Mouse (Mus musculus) neural tube, embryonic 12.5 days (tissue): ENCODE data around the gene Pcsk6. TPM values are rescaled to one million over a fixed set of nuclear protein-coding genes. Genes with fewer than 3 reads are reported as not detected.
"Not testable (repeated sequence)": the region's sequence is repeated elsewhere in the genome, so short reads cannot be mapped to it uniquely, and the experiment has no call there.

Experiments used
- ATAC-seq: fragments of 200-750 bp; cut with Nextera tagmentation; 2 replicates; pipeline ENCODE4 v1.8.0; 2017; ENCODE audit warnings: low read depth, mild to moderate bottlenecking, moderate TSS enrichment, moderate library complexity; ENCODE audit not compliant: low FRiP score
- H3K27ac ChIP-seq: fragments of 300-500 bp; sonication (generic); 2 replicates; pipeline ENCODE4 v1.5.1; 2016
- H3K27me3 ChIP-seq: fragments of 300-500 bp; sonication (generic); replicated peaks from 2 replicates; pipeline ENCODE4 v1.6.1; 2016; ENCODE audit warnings: mild to moderate bottlenecking
- H3K36me3 ChIP-seq: fragments of 300-500 bp; sonication (generic); 2 replicates; pipeline ENCODE4 v1.6.1; 2016; ENCODE audit warnings: mild to moderate bottlenecking
- H3K4me1 ChIP-seq: fragments of 300-500 bp; sonication (generic); 2 replicates; pipeline ENCODE4 v1.6.1; 2016
- H3K4me2 ChIP-seq: fragments of 300-500 bp; sonication (generic); replicated peaks from 2 replicates; pipeline ENCODE4 v1.6.1; 2016; ENCODE audit warnings: mild to moderate bottlenecking
- H3K4me3 ChIP-seq: fragments of 300-500 bp; sonication (generic); 2 replicates; pipeline ENCODE4 v1.5.1; 2016
- H3K9ac ChIP-seq: fragments of 300-500 bp; sonication (generic); 2 replicates; pipeline ENCODE4 v1.6.1; 2016; ENCODE audit warnings: mild to moderate bottlenecking
- H3K9me3 ChIP-seq: fragments of 300-500 bp; sonication (generic); 2 replicates; pipeline ENCODE4 v1.6.1; 2016; ENCODE audit warnings: mild to moderate bottlenecking
- WGBS: fragments of 180-500 bp; shearing (Covaris S2); methylation state at CpG from one replicate; pipeline ENCODE4 v1.1.7; 2016; 5-methylcytosine and 5-hydroxymethylcytosine counted together
- polyA plus RNA-seq: library from polyadenylated mRNA; unstranded; fragments of >200 nt; fragmentation: Nextera tagmentation; extraction: Ambion mirVana; gene quantifications from 2 replicates; pipeline ENCODE4 v1.2.1, GENCODE M21; 2016

The Pcsk6 gene
- polyA plus RNA-seq, 1 experiment from 2014 or later: 1.5 TPM

DNA sequence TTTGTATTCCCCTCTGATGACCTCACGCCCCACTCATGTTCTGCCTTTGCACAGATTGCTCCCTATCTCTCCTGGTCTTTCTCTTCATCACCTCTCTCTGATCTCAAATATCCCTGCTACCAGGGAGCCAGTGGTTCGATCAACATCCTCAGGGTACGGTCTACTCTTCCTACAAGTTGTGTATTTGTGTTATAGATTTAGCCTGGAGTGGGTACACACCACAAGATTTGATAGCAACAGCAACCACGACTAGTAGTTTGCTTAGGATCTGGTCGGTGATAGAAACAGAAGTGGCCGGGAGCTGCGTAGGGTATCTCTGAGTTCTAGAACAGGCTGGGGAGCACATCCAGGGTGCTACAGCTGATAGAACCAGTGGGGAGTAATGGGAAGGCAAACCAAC lies 54.3 kb downstream of the Pcsk6 start:
- ATAC-seq: no peak
- no peaks in the 10 kb centered on the region; the same call in 1 of the 2 replicates for H3K4me1 ChIP-seq
- no peak overlapping the region for H3K4me2 ChIP-seq
- no peak overlapping the region for H3K4me3 ChIP-seq
- H3K27me3 ChIP-seq: no peaks in the 10 kb centered on the region
- 96% methylated on average over 7 of the region's 7 CpGs for WGBS
- H3K9me3 ChIP-seq: no peaks in the 10 kb centered on the region
- no peak overlapping the region for H3K27ac ChIP-seq
- H3K9ac ChIP-seq: no peak overlapping the region
- H3K36me3 ChIP-seq: no peaks in the 10 kb centered on the region

DNA sequence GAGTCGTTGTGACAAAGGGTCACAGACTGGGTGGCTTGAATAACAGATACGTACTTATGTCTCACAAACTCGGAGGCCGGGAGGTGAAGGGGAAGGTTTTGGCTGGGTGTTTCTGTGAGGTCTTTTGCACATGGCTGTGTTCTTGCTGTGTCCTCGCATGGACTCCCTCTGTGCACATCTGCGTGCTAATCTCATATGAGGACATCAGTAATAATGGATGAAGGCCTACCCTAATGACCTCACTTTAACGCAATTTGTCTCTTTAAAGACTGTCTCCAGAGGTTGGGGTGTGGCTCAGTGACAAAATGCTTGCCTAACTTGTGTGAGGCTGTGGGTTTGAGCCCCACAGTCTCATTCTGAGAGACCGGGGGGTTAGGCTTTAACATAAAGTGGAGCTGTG lies 55.0 kb downstream of the Pcsk6 start:
- H3K9me3 ChIP-seq: no peaks in the 10 kb centered on the region
- no peaks in the 10 kb centered on the region for H3K36me3 ChIP-seq
- H3K4me3 ChIP-seq: no peak overlapping the region
- no peak for ATAC-seq
- no peaks in the 10 kb centered on the region for H3K27me3 ChIP-seq
- H3K4me2 ChIP-seq: no peak overlapping the region
- H3K4me1 ChIP-seq: no peaks in the 10 kb centered on the region; the same call in 1 of the 2 replicates
- H3K27ac ChIP-seq: no peak overlapping the region
- 69% methylated on average over 8 of the region's 8 CpGs for WGBS
- H3K9ac ChIP-seq: no peak overlapping the region

DNA sequence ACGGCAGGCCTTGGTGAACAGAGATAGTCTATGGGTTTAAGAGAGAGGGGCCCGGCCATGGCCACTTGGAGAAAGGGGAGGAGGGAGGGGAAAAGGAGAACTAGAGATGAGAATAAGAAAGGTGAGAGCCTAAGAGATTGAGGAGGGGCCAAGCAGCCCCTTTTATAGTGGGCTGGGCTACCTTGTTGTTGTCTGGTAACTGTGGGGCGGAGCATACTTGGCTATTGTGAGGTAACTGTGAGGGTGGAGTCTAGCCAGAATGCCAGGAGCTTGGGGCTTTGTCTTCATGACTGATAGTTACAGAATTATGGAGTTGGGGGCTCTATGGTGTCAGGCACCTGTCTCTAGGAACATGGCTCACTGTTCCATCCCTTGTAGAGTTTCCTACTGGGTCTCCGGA lies 56.9 kb downstream of the Pcsk6 start:
- ATAC-seq: no peak
- H3K4me3 ChIP-seq: no peak overlapping the region
- no peaks in the 10 kb centered on the region for H3K27me3 ChIP-seq
- no peak overlapping the region for H3K4me2 ChIP-seq
- no peak overlapping the region for H3K27ac ChIP-seq
- no peaks in the 10 kb centered on the region for H3K9me3 ChIP-seq
- WGBS: 94% methylated on average over 4 of the region's 4 CpGs
- no peak overlapping the region for H3K9ac ChIP-seq
- H3K4me1 ChIP-seq: no peaks in the 10 kb centered on the region; the same call in 1 of the 2 replicates
- no peaks in the 10 kb centered on the region for H3K36me3 ChIP-seq

DNA sequence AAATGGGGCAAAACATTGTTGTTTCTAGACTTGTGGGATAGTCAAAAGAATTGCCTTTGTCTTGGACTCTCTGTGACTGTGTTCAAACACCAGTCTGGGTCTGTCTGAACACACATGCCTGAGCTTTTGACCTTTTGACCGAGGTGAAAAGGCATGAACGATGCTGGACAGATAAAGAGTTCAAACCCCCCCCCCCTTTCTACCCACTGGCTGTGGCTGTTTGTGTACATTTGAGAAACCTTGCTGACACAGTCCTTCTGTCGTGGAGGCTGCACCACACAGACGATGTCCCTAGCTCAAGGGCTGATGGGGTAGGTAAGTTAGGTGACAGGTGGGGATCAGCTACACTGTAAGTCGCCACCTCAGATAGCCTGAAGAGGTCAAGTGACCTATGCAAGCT lies 67.9 kb downstream of the Pcsk6 start:
- no peaks in the 10 kb centered on the region for H3K36me3 ChIP-seq
- no peak overlapping the region for H3K9ac ChIP-seq
- no peak overlapping the region for H3K27ac ChIP-seq
- no peaks in the 10 kb centered on the region for H3K9me3 ChIP-seq
- no peak for ATAC-seq
- H3K4me1 ChIP-seq: peaks cover 6% of the 10 kb centered on the region; the same call in 1 of the 2 replicates
- no peak overlapping the region for H3K4me2 ChIP-seq
- H3K27me3 ChIP-seq: no peaks in the 10 kb centered on the region
- H3K4me3 ChIP-seq: no peak overlapping the region
- 20% methylated on average over 5 of the region's 5 CpGs for WGBS

DNA sequence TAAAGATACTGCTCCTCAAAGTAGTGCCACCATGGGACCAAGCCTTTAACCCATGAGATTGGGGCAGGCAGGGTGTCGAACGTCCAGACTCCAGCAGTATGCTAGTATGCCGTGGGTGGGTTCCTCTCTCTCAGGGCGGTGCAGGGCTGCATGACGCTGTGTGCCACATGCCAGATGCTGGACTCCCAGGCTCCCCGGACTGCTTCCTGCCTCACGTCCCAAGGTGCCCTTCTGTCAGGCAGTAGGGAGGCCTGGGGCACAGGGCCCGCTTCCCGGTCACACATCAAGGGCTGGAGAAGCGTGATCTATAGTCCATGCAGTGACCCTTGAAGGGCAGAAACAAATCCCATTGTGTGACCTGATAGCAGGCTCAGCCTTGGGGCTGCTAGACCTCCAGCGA lies 68.9 kb downstream of the Pcsk6 start:
- H3K4me1 ChIP-seq: peaks cover 6% of the 10 kb centered on the region; the same call in 1 of the 2 replicates
- 21% methylated on average over 11 of the region's 11 CpGs for WGBS
- H3K9ac ChIP-seq: no peak overlapping the region
- no peak overlapping the region; the same call in 1 of the 2 replicates for H3K4me2 ChIP-seq
- no peaks in the 10 kb centered on the region for H3K9me3 ChIP-seq
- H3K4me3 ChIP-seq: no peak overlapping the region
- no peak overlapping the region for H3K27ac ChIP-seq
- peak; percentile 44; the same call in 1 of the 2 replicates for ATAC-seq
- H3K27me3 ChIP-seq: no peaks in the 10 kb centered on the region
- no peaks in the 10 kb centered on the region for H3K36me3 ChIP-seq

DNA sequence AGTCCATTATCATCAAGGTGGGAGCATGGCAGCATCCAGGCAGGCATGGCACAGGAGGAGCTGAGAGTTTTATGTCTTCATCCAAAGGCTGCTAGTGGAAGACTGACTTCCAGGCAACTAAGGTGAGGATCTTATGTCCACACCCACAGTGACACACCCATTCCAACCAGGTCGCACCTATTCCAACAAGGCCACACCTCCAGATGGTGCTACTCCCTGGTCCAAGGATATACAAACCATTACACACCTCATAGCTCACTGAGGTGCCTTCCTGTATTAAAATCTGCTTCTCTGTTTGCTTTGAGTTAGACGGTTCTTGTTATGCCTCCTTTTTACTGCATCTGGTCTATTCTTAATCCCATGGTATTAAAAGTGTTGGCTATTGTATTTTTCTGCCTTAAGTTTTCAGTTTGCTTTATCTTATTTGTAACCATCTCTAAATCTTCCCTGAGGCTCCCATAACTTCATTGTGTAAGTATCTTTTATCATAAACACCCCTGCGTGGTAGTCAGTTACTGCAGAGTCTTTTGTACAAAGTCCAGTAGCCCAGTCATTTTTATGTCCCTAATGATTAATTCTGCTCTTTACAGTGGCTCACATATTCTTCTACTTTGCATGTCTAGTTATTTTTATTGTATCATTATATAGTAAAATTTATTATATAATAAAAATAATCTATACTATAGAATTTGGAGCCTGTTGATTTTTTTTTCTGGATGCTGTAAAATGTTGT lies 72.9 kb downstream of the Pcsk6 start:
- H3K27ac ChIP-seq, H3K36me3 ChIP-seq, H3K4me2 ChIP-seq, H3K9me3 ChIP-seq, H3K9ac ChIP-seq, H3K27me3 ChIP-seq, H3K4me3 ChIP-seq, H3K4me1 ChIP-seq, ATAC-seq: not testable (repeated sequence)
- 85% methylated on average over 3 of the region's 3 CpGs for WGBS

DNA sequence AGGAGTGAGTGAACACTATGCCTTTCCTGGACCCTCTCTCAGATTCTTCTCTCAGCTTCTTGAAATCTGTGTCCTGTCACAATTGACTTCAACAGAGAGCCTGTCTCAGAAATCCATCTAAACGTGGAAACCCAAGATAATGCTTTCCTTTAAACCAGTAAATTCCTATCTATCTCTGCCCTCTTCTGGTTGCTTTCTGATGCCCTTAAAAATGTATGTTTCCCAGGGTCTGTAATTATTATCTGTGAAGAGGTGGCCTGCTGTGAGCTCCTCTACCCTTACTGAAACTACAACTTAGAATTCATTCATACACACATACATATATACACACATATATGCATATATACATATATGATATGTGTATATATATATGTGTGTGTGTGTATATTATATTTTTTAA lies 73.7 kb downstream of the Pcsk6 start:
- Histone ChIP-seq H3K27me3 (no peaks in the 10 kb centered on the region), H3K27ac (no peak overlapping the region), H3K4me2 (no peak overlapping the region), H3K4me3 (no peak overlapping the region), H3K36me3 (no peaks in the 10 kb centered on the region), H3K9me3 (no peaks in the 10 kb centered on the region), H3K4me1 (peaks cover 4% of the 10 kb centered on the region; the same call in 1 of the 2 replicates), H3K9ac (no peak overlapping the region)
- no peak for ATAC-seq
- 50% methylated on average over 1 of the region's 1 CpGs for WGBS

DNA sequence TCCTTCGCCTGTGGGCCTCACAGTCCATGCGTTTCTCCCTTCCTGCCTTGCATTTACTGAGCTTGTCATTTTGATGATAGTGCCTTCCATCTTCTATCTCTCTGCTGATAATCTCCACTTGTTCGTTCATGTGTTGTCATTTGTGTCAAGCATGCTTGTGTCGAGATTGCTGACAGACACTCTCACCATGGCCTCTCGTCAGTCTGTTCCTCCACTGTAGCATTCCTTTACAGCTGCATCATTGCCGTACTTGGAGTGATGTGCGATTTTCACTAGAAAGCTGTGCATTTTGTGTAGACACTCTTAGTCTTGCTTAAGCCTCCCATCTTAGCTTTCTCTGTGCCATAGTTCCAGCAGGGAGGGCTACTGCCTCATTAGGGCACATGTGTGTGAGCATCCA lies 79.5 kb downstream of the Pcsk6 start:
- Histone ChIP-seq H3K9ac (no peak overlapping the region), H3K36me3 (no peaks in the 10 kb centered on the region), H3K9me3 (no peaks in the 10 kb centered on the region), H3K27me3 (no peaks in the 10 kb centered on the region), H3K4me3 (no peak overlapping the region), H3K4me2 (no peak overlapping the region), H3K4me1 (no peaks in the 10 kb centered on the region), H3K27ac (no peak overlapping the region)
- 85% methylated on average over 7 of the region's 7 CpGs for WGBS
- ATAC-seq: no peak

DNA sequence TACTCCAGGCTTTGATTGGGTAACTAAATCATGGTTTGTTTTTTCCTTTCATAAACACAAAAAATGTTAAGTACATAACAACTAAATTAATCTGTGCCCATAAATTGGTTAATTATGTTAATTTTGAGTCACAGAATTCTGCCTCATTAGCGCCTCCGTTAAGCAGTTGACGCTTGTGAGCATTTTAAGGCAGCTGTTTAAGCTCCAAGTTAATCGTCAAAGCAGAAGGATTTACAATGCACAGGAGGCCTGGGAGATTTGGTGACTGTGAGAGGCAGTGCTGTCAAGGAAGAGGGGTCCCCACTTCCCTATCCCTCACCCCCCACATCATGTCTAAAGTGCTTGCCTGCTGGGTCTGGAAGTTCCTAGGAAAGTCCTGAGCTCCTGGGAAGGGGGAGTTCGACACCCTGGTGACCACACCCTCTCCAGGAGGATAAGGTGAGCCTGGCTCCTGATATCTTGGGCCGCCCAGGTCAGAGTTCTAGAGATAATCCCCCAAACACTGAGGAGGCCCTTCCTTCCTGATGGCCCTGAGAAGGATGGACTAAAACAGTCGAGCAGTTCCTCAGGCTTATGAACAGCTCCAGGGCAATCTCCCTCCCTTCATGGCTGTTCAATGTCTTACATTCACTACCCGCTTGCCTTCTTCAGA lies 83.9 kb downstream of the Pcsk6 start:
- no peaks in the 10 kb centered on the region for H3K9me3 ChIP-seq
- no peaks in the 10 kb centered on the region for H3K36me3 ChIP-seq
- H3K4me3 ChIP-seq: no peak overlapping the region
- no peaks in the 10 kb centered on the region for H3K4me1 ChIP-seq
- no peak overlapping the region for H3K4me2 ChIP-seq
- H3K9ac ChIP-seq: no peak overlapping the region
- no peak overlapping the region for H3K27ac ChIP-seq
- ATAC-seq: no peak
- 70% methylated on average over 8 of the region's 8 CpGs for WGBS
- H3K27me3 ChIP-seq: no peaks in the 10 kb centered on the region

DNA sequence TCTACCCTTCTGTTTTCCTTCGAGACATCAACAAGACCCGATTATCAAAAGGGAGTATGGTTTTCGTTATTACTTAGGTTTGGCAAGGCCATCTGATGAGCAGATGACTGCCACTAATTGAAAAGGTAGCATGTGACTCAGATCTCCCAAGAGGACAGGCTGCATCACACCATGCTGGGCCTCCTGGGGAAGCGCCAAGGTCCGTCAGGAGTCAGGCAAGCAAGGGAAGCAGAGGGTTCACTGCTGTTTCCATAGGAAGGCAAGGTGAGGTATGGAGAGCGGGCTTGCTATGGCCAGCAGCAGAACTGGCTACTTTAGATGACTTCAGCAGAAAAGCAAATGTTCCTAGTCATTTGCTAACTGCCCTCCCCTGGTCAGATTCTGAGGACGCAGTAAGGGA lies 84.9 kb downstream of the Pcsk6 start:
- H3K4me2 ChIP-seq: no peak overlapping the region
- ATAC-seq: no peak
- H3K27ac ChIP-seq: no peak overlapping the region
- 88% methylated on average over 7 of the region's 7 CpGs for WGBS
- no peak overlapping the region for H3K9ac ChIP-seq
- no peak overlapping the region for H3K4me3 ChIP-seq
- no peaks in the 10 kb centered on the region for H3K36me3 ChIP-seq
- H3K9me3 ChIP-seq: no peaks in the 10 kb centered on the region
- no peaks in the 10 kb centered on the region for H3K4me1 ChIP-seq
- no peaks in the 10 kb centered on the region for H3K27me3 ChIP-seq

DNA sequence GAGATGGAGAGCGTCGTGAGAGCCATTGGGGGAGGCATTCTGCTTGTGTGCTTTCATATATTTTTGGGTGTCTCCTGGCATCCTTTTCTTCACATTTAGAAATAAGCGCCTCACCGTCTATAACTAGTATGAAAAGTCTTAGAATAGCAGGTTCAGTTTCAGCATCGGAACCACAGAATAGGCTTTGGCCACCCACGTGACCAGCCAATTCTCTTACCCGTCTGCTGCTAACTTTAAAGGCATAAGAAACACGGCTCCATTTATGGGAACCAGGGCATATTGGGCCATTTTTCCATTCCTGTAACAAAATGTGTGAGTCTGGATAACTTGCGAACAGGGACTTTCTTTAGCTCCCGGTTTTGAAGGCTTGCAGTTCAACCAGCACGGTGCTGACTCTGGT lies 87.4 kb downstream of the Pcsk6 start:
- H3K4me2 ChIP-seq: no peak overlapping the region
- WGBS: 96% methylated on average over 11 of the region's 11 CpGs

DNA sequence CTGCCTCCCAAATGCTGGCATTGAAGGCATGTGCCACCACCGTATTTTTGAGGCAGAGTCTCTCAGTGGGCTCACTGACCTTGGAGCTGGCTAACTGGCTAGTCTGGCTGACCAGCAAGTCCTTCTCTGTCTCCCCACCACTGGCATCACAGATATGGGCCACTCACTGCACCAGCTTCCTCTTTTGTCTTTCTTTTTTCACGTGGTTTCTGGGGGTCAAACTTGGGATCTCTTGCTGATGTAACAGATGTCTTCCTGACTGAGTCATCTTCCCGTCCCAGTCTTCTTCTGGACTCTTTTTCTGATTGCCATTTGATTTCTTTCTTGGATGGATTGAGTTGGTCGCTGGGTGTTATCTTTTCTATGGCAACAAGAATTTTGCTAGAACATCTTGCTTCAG lies 93.0 kb downstream of the Pcsk6 start:
- Histone ChIP-seq H3K36me3 (no peaks in the 10 kb centered on the region), H3K4me3 (no peak overlapping the region), H3K4me2 (0 out of 2 replicates have a peak overlapping the region, but pooled peaks have one; percentile 34), H3K27me3 (no peaks in the 10 kb centered on the region), H3K27ac (no peak overlapping the region), H3K9me3 (no peaks in the 10 kb centered on the region), H3K9ac (no peak overlapping the region), H3K4me1 (peaks cover 12% of the 10 kb centered on the region)
- no peak for ATAC-seq
- 81% methylated on average over 4 of the region's 4 CpGs for WGBS

More for the DNA sequence above, 87.4 kb downstream of the Pcsk6 start:
- H3K27me3 ChIP-seq: no peaks in the 10 kb centered on the region
- H3K9me3 ChIP-seq: no peaks in the 10 kb centered on the region
- H3K36me3 ChIP-seq: no peaks in the 10 kb centered on the region
- no peak overlapping the region for H3K27ac ChIP-seq
- no peaks in the 10 kb centered on the region for H3K4me1 ChIP-seq
- H3K4me3 ChIP-seq: no peak overlapping the region
- no peak overlapping the region for H3K9ac ChIP-seq
- no peak for ATAC-seq
